Mouse (Mus musculus) C2C12 (cell line): ENCODE measurements at regions not wholly inside any gene's neighbourhood (a gene's known extent, or its start where the extent isn't known, plus 50 kb on each side); places are given as distances from the start of the nearest gene placed in this dataset.

Experiments used
- H3K27me3 ChIP-seq: one replicate; pipeline ENCODE4 v1.6.1; 2011; ENCODE audit not compliant: control insufficient read depth, insufficient read depth, insufficient read length
- H3K36me3 ChIP-seq: one replicate; pipeline ENCODE4 v1.6.1; 2011; ENCODE audit not compliant: control insufficient read depth, insufficient read depth
- H3K4me3 ChIP-seq: one replicate; pipeline ENCODE4 v1.5.1; 2011; ENCODE audit warnings: mild to moderate bottlenecking, control low read depth; ENCODE audit not compliant: poor library complexity, insufficient read depth, severe bottlenecking
- H3K79me2 ChIP-seq: one replicate; pipeline ENCODE4 v1.6.1; 2011; ENCODE audit not compliant: control insufficient read depth, insufficient read depth
- H3K79me3 ChIP-seq: one replicate; pipeline ENCODE4 v1.6.1; 2011; ENCODE audit warnings: low read depth, control low read depth
- H3ac ChIP-seq: one replicate; pipeline ENCODE3; 2011; ENCODE audit warnings: low read depth; ENCODE audit not compliant: control insufficient read depth, insufficient read length
- CEBPB ChIP-seq: IDR thresholded peaks from one replicate; pipeline ENCODE4 v1.6.1; 2011; ENCODE audit warnings: low read depth, mild to moderate bottlenecking, control low read depth, moderate library complexity
- CTCF ChIP-seq: IDR thresholded peaks from one replicate; pipeline ENCODE4 v1.5.1; 2011; ENCODE audit not compliant: control insufficient read depth, insufficient read depth, insufficient read length
- FOSL1 ChIP-seq: IDR thresholded peaks from one replicate; pipeline ENCODE4 v1.8.0; 2011; ENCODE audit warnings: mild to moderate bottlenecking, low read length; ENCODE audit not compliant: poor library complexity, insufficient read depth, severe bottlenecking
- MAX ChIP-seq: IDR thresholded peaks from one replicate; pipeline ENCODE4 v1.6.1; 2011; ENCODE audit warnings: mild to moderate bottlenecking, control low read depth
- MYOD1 ChIP-seq: IDR thresholded peaks from one replicate; pipeline ENCODE4 v1.6.1; 2011; ENCODE audit warnings: low read depth; ENCODE audit not compliant: control insufficient read depth, insufficient read length
- MYOG ChIP-seq: IDR thresholded peaks from one replicate; pipeline ENCODE4 v1.6.1; 2011; ENCODE audit not compliant: control insufficient read depth, insufficient read length; ENCODE audit errors: extremely low read depth
- USF1 ChIP-seq: IDR thresholded peaks from one replicate; pipeline ENCODE4 v1.6.1; 2011; ENCODE audit warnings: low read depth, mild to moderate bottlenecking, control low read depth, moderate library complexity

DNA sequence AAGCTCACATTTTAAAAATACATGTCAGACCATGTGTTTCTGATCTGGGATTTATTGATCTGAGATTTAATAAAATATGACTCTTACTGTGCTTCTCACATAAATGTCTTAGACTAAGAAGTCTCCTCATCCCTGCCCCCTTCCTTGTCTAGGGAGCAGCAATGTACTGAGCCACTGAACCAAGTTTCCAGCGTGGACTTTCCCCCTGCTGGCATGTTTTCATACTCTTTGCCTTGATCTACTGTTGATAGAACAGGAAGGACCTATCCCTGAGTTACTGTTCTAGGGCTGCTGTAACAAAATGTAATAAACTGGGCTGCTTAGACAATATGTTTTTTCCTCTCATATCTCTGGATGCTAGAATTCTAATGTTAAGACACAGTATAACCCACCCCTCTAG is 206.7 kb downstream of the Emp1 start:
- H3K27me3 ChIP-seq = no peaks in the 10 kb centered on the region
- H3K79me2 ChIP-seq = no peaks in the 10 kb centered on the region
- H3K4me3 ChIP-seq = no peak overlapping the region
- H3ac ChIP-seq = no peak overlapping the region
- H3K36me3 ChIP-seq = no peaks in the 10 kb centered on the region
- H3K79me3 ChIP-seq = no peaks in the 10 kb centered on the region
- TF ChIP-seq MAX = no peak
- TF ChIP-seq CEBPB = no peak
- no peak for TF ChIP-seq USF1
- TF ChIP-seq MYOG = no peak
- no peak for TF ChIP-seq CTCF
- no peak for TF ChIP-seq FOSL1

DNA sequence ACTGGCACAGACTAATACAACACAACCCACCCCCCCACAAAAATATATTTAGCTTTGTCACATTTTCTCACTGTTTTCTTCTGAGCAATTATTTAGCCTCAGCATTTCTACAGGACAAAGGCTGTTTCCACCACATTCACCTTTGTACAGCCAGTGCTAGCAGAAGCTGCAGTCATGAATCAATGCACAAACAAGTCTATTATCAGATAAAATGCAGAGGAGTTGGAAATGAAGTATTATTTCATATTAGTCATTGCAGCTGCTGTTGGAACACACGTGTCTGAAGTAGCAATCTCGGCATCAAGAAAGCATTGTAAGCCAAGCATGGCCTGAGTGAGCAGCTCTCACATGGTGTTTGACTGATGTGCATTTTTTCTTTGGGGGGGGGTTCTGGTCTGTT is 212.9 kb downstream of the Emp1 start:
- Histone ChIP-seq H3K79me2 (no peaks in the 10 kb centered on the region), H3ac (no peak overlapping the region), H3K36me3 (no peaks in the 10 kb centered on the region), H3K79me3 (no peaks in the 10 kb centered on the region), H3K27me3 (no peaks in the 10 kb centered on the region), H3K4me3 (no peak overlapping the region)
- TF ChIP-seq CTCF (no peak), CEBPB (no peak), MYOD1 (no peak)

DNA sequence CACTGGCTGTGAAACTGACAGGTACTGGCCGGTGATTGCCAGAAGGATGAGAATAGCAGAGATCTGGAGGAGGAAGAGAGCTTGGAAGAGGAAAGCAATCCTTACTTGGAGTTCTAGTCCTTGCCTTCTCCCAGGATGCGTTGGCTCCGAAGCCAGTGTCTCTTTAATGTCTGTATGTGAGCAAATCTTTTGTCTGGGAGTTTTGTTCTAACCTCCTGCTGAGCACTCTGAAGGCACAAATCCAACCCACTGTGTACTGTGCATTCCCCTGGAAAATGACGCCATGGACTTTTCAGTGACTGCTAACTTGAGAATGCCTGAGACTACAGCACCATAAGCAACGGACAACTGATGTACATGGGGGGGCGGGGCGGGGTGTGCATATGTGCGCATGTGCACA is 216.4 kb downstream of the Emp1 start:
- Histone ChIP-seq H3K79me2 (no peaks in the 10 kb centered on the region), H3ac (no peak overlapping the region), H3K79me3 (no peaks in the 10 kb centered on the region), H3K27me3 (no peaks in the 10 kb centered on the region), H3K4me3 (no peak overlapping the region), H3K36me3 (no peaks in the 10 kb centered on the region)
- TF ChIP-seq CTCF (no peak), CEBPB (no peak), MAX (no peak), FOSL1 (no peak), USF1 (no peak), MYOD1 (no peak), MYOG (no peak)

DNA sequence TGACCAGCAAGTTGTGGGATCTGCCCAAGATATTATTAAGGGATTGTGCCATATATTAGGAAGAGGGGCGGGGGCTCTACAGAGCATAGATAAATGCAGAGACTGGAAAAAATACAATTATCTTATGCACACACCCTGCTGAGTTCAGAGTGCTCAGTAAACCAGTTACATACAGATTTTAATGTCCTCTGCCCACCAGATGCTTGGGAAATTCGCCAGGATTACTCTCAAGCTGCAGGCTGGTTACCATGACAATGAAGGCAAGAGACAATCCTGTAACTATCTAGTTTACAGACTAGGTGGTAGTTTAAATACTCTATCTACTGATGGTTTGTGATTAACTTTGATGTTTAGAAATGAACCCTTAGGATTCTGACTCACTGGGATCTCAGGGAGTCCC is 220.2 kb downstream of the Emp1 start:
- Histone ChIP-seq H3K27me3 (no peaks in the 10 kb centered on the region), H3ac (no peak overlapping the region), H3K79me2 (no peaks in the 10 kb centered on the region), H3K4me3 (no peak overlapping the region), H3K36me3 (no peaks in the 10 kb centered on the region), H3K79me3 (no peaks in the 10 kb centered on the region)
- TF ChIP-seq CEBPB (no peak), MYOG (no peak), CTCF (no peak), USF1 (no peak), MAX (no peak), FOSL1 (no peak), MYOD1 (no peak)

DNA sequence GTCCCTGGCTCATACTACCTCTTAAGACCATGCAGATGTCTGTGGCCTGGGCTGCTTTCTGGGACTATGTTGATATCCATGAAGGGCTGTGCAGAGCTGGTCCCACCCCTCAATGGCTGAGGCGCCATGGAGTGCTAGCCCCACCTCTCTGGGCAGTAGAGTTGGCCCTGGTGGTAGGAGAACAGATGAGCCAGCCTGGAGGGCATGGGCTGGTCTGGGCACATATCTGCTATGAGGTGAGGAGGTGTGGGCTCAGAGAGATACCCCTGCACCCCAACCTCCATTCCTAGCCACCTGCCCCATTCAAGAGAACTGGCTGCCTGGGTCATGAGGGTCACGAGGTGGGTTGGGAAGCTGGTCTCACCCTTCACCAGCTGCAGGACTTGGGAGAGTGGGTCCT is 222.4 kb downstream of the Emp1 start:
- H3K79me2 ChIP-seq = no peaks in the 10 kb centered on the region
- H3ac ChIP-seq = no peak overlapping the region
- H3K36me3 ChIP-seq = no peaks in the 10 kb centered on the region
- H3K4me3 ChIP-seq = no peak overlapping the region
- no peak for TF ChIP-seq MYOD1
- TF ChIP-seq CEBPB = no peak
- TF ChIP-seq FOSL1 = no peak
- no peak for TF ChIP-seq MYOG
- TF ChIP-seq CTCF = no peak
- TF ChIP-seq MAX = no peak
- TF ChIP-seq USF1 = no peak
- no peaks in the 10 kb centered on the region for H3K79me3 ChIP-seq
- H3K27me3 ChIP-seq = no peaks in the 10 kb centered on the region

DNA sequence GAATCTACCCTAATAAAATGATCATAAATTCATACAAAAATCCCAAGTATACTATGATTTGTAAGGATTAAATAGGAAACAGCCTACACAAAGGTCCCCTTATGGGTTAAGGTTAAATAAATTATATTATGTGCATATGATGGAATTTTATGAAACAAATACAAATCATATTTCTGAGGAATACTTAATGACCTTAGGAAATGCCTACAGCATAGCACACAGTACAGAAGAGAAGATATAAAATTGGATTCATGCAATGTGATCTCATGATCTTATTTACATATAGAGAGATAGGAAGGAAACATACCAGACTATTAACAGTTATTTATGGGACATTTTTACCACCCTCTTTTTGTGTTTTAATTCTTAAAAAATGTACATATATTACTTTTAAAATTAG is 227.7 kb downstream of the Emp1 start:
- Histone ChIP-seq H3ac (no peak overlapping the region), H3K36me3 (no peaks in the 10 kb centered on the region), H3K4me3 (no peak overlapping the region), H3K79me3 (no peaks in the 10 kb centered on the region), H3K27me3 (no peaks in the 10 kb centered on the region), H3K79me2 (no peaks in the 10 kb centered on the region)
- TF ChIP-seq FOSL1 (no peak), MAX (no peak), MYOD1 (no peak), MYOG (no peak), CEBPB (no peak), CTCF (no peak), USF1 (no peak)
